Mouse (Mus musculus) G1E-ER4 (cell line): ENCODE data around the gene Gm2974. TPM values are rescaled to one million over a fixed set of nuclear protein-coding genes. Genes with fewer than 3 reads are reported as not detected.
"Not testable (repeated sequence)": the region's sequence is repeated elsewhere in the genome, so short reads cannot be mapped to it uniquely, and the experiment has no call there.

Experiments
- GATA1 ChIP-seq: IDR thresholded peaks from one replicate; pipeline ENCODE4 v1.8.0; 2012; ENCODE audit warnings: low read length, inconsistent platforms
- polyA plus RNA-seq: library from polyadenylated mRNA; stranded (reverse); fragments of >175 nt; gene quantifications from 2 replicates; pipeline ENCODE4 v1.2.3, GENCODE M21; 2012

Gm2974 gene
- not detected in 2 replicates for polyA plus RNA-seq

DNA sequence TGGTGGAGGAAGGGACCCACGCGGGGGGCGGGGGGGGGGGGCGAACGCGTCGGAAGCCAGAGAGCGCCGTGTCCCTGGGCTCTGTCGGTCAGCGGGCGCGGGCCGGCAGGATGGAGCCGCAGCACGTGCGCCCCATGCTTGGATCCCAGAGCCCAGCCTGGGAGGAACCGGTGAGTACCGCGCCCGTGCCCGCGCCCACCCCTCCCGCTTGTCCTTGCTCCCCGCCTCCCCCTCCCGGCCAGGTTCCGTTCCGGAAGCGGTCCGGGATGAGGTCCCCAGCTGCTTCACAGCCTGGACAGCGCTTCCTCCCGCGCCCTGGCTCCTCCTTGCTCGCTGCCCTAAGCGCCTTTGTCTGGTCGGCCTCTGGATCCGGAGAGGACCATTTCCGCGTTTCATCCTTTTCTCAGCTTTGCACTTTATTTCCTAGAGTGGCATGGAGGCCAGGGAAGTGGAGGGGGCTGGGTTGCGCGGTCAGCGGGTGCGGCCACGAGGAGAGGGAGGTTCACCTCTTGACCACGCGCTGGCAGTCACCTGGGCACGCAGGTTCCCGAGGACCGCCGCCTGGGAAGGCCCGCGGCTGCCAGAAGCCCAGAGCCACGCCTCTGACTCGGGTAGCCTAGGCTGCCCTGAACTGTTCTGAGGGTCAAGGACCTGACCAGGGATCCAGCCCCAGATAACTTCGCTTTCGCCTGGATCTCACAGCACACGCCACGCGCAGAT lies at the start of gene Gm2974:
Gm2974 (plus strand) TSS at position 86 of the 720 bp plus-strand sequence.
- not testable (repeated sequence) for TF ChIP-seq GATA1

DNA sequence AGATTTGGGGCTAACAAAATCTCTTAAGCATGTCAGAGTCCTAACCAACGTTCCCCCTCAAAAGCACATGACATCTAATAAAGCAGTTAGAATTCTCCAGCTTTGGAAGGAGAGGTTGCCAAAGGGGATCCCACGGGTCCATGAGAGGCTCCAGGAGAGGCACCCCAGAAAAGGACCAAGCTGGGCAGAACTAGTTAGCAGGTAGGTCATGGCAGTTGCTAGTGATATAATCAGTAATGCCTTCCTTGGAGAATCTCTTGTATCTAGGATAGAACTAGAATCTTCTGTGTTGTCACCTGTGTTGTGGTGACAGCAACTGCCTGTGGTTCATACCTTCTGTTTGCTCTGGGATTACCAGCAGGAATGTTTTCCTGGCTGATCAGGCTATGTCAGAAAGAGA lies 17.6 kb upstream of the Gm2974 start, which contains the start of gene Gm3127:
Gm3127 (plus strand) TSS at position 301 of the 400 bp plus-strand sequence.
- TF ChIP-seq GATA1 = not testable (repeated sequence)

DNA sequence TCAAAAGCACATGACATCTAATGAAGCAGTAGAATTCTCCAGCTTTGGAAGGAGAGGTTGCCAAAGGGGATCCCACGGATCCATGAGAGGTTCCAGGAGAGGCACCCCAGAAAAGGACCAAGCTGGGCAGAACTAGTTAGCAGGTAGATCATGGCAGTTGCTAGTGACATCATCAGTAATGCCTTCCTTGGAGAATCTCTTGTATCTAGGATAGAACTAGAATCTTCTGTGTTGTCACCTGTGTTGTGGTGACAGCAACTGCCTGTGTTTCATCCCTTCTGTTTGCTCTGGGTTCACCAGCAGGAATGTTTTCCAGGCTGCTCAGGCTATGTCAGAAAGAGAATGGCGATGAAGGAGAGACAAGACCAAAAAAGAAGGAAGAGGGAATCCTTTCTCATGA lies 67.0 kb downstream of the Gm2974 start, which contains the start of gene Gm3138:
Gm3138 (plus strand) TSS at position 301 of the 400 bp plus-strand sequence.
- not testable (repeated sequence) for TF ChIP-seq GATA1

Other genes starting within 250 kb of the Gm2974 start
- gene Gm3095, start 219.0 kb upstream of the Gm2974 start, polyA plus RNA-seq = not detected in 2 replicates
- not detected in 2 replicates for gene Gm3099, start 184.2 kb upstream of the Gm2974 start, polyA plus RNA-seq
- not detected in 2 replicates for gene Gm5796, start 158.6 kb upstream of the Gm2974 start, polyA plus RNA-seq
- gene Gm3115, start 98.5 kb upstream of the Gm2974 start, polyA plus RNA-seq = not detected in 2 replicates
- not detected in 2 replicates for gene Gm8108, start 72.0 kb upstream of the Gm2974 start, polyA plus RNA-seq
- not detected in 2 replicates for gene Gm3127, start 17.5 kb upstream of the Gm2974 start, polyA plus RNA-seq
- not detected in 2 replicates for gene Gm3138, start 67.1 kb downstream of the Gm2974 start, polyA plus RNA-seq
- gene Gm3149, start 134.7 kb downstream of the Gm2974 start, polyA plus RNA-seq = not detected in 2 replicates
- not detected in 2 replicates for gene 2610042L04Rik, start 152.2 kb downstream of the Gm2974 start, polyA plus RNA-seq
- gene Gm3159, start 214.9 kb downstream of the Gm2974 start, polyA plus RNA-seq = not detected in 2 replicates
- not detected in 2 replicates for gene Gm3164, start 232.9 kb downstream of the Gm2974 start, polyA plus RNA-seq
- not detected in 2 replicates for gene Gm3173, start 248.4 kb downstream of the Gm2974 start, polyA plus RNA-seq